Mouse (Mus musculus) ES-Bruce4 (cell line): ENCODE data around the gene Pear1. TPM values are rescaled to one million over a fixed set of nuclear protein-coding genes. Genes with fewer than 3 reads are reported as not detected.

Experiments
- H3K27ac ChIP-seq: 2 replicates; pipeline ENCODE4 v1.5.1; 2012; ENCODE audit warnings: low read length, inconsistent platforms; ENCODE audit not compliant: insufficient read depth
- H3K27me3 ChIP-seq: 2 replicates; pipeline ENCODE4 v1.6.1; 2012; ENCODE audit warnings: mild to moderate bottlenecking, low read length, inconsistent platforms; ENCODE audit not compliant: control insufficient read depth, poor library complexity, insufficient read depth, severe bottlenecking
- H3K36me3 ChIP-seq: 2 replicates; pipeline ENCODE4 v1.6.1; 2012; ENCODE audit warnings: inconsistent platforms, mild to moderate bottlenecking, low read length, moderate library complexity; ENCODE audit not compliant: control insufficient read depth, poor library complexity, insufficient read depth, severe bottlenecking
- H3K4me1 ChIP-seq: one replicate; pipeline ENCODE4 v1.8.1; 2011; ENCODE audit warnings: low read length; ENCODE audit not compliant: control insufficient read depth, insufficient read depth
- H3K4me3 ChIP-seq: 2 replicates; pipeline ENCODE4 v1.5.1; 2011; ENCODE audit warnings: low read depth, mild to moderate bottlenecking, low read length
- H3K9ac ChIP-seq: 2 replicates; pipeline ENCODE4 v1.6.1; 2012; ENCODE audit warnings: low read depth, mild to moderate bottlenecking, inconsistent platforms; ENCODE audit not compliant: poor library complexity, severe bottlenecking
- H3K9me3 ChIP-seq: replicated peaks from 2 replicates; pipeline ENCODE4 v1.6.1; 2012; ENCODE audit warnings: mild to moderate bottlenecking, low read length, inconsistent platforms; ENCODE audit not compliant: control insufficient read depth, poor library complexity, insufficient read depth, severe bottlenecking
- CTCF ChIP-seq: IDR thresholded peaks from one replicate; pipeline ENCODE4 v1.8.1; 2011; ENCODE audit warnings: low read depth, low read length
- EP300 ChIP-seq: IDR thresholded peaks from 2 replicates; pipeline ENCODE4 v1.6.1; 2011; ENCODE audit warnings: low read depth, low read length; ENCODE audit not compliant: insufficient read depth
- POLR2A ChIP-seq: IDR thresholded peaks from one replicate; pipeline ENCODE4 v1.8.1; 2011; ENCODE audit warnings: low read length; ENCODE audit not compliant: insufficient read depth
- polyA plus RNA-seq: library from polyadenylated mRNA; stranded (reverse); fragments of >200 nt; gene quantifications from 2 replicates; pipeline ENCODE4 v1.2.4, GENCODE M21; 2011; ENCODE audit warnings: low read depth; ENCODE audit not compliant: missing spikeins, insufficient read depth, insufficient read length

Pear1 gene
- polyA plus RNA-seq, 1 experiment: 1.9 TPM

GRCm38 (mm10) chr3:87742735-87743134, 81.4 kb downstream of the Pear1 start:
- TF ChIP-seq CTCF (no peak), EP300 (no peak), POLR2A (no peak)
- H3K9ac ChIP-seq: no peak overlapping the region
- H3K36me3 ChIP-seq: no peaks in the 10 kb centered on the region
- no peaks in the 10 kb centered on the region for H3K27me3 ChIP-seq
- H3K27ac ChIP-seq: no peak overlapping the region
- no peaks in the 10 kb centered on the region for H3K9me3 ChIP-seq
- peak overlapping the region; percentile 25; the same call in 1 of the 2 replicates for H3K4me3 ChIP-seq
- H3K4me1 ChIP-seq: no peaks in the 10 kb centered on the region

DNA sequence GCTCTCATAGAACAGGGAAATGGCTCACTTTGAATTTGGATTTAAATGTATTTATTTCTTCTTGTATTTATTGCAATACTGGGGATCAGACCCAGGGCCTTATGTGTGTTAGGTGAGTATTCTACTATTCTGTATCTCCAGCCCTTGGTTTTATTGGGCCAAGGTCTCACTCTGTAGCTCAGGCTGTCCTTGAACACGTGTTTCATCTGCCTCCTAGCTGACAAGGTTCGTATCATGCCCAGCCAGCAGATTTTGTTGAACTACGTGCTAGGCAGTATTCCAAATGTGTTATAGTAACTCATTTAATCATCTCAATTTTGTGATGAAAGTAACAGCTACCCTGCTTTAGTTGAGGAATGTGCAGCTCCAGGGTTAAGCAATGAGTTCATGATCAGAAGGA, 82.1 kb downstream of the Pear1 start:
- Histone ChIP-seq H3K36me3 (no peaks in the 10 kb centered on the region), H3K27me3 (no peaks in the 10 kb centered on the region), H3K4me1 (no peaks in the 10 kb centered on the region), H3K9ac (no peak overlapping the region), H3K27ac (no peak overlapping the region), H3K4me3 (no peak overlapping the region), H3K9me3 (no peaks in the 10 kb centered on the region)
- TF ChIP-seq CTCF (no peak), EP300 (no peak), POLR2A (no peak)

DNA sequence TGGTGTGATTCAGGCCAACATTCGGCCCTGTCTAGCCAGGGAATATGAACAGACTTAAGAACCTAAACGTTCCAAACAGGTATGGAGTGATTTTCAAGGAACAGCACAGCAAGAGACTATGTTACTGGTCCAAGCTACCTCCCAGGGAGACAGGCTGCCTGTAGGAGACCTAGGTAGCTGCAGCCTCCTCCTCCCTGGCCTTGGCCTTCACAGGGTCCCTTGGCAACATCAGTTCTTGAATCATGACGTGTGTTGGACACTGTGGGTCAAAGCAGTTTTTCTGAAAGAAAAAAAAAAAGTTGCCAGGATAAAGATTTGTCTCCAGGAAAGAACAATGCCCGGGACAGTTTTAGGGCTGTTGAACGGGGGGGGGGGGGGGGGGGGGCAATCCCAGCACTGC, 85.2 kb downstream of the Pear1 start:
- Histone ChIP-seq H3K9ac (no peak overlapping the region), H3K27me3 (no peaks in the 10 kb centered on the region), H3K9me3 (no peaks in the 10 kb centered on the region), H3K4me1 (no peaks in the 10 kb centered on the region), H3K36me3 (no peaks in the 10 kb centered on the region), H3K27ac (no peak overlapping the region), H3K4me3 (no peak overlapping the region)
- TF ChIP-seq CTCF (no peak), POLR2A (no peak), EP300 (no peak)

DNA sequence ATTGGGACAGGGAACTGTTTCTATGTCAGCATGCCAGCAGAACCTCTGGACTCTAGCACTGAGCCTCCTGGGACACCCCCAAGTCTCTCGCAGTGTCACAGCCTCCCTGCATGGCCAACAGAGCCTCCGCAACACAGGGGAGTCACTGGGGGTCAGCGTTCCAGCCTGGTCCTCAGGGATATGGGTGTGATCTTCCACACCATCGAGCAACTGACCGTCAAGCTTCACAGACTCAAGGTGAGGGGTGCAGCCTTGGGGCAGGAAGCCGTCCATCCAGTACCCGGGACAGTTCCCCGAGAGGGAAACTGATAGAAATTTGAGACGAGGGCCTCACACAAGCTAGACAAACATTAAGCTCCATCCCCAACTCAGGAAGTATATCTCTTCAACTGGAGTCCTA, 88.8 kb downstream of the Pear1 start:
- Histone ChIP-seq H3K9me3 (no peaks in the 10 kb centered on the region), H3K4me1 (no peaks in the 10 kb centered on the region), H3K36me3 (no peaks in the 10 kb centered on the region), H3K9ac (no peak overlapping the region), H3K27ac (no peak overlapping the region), H3K27me3 (no peaks in the 10 kb centered on the region), H3K4me3 (no peak overlapping the region)
- no peak for TF ChIP-seq POLR2A
- TF ChIP-seq CTCF: no peak

- Histone ChIP-seq H3K36me3 (no peaks in the 10 kb centered on the region), H3K4me3 (no peak overlapping the region), H3K9ac (no peak overlapping the region), H3K4me1 (no peaks in the 10 kb centered on the region), H3K27me3 (no peaks in the 10 kb centered on the region), H3K9me3 (no peaks in the 10 kb centered on the region), H3K27ac (no peak overlapping the region)
- TF ChIP-seq POLR2A (no peak), EP300 (no peak), CTCF (no peak)
Observed at GRCm38 (mm10) chr3:87733984-87734761, 89.9 kb downstream of the Pear1 start.

DNA sequence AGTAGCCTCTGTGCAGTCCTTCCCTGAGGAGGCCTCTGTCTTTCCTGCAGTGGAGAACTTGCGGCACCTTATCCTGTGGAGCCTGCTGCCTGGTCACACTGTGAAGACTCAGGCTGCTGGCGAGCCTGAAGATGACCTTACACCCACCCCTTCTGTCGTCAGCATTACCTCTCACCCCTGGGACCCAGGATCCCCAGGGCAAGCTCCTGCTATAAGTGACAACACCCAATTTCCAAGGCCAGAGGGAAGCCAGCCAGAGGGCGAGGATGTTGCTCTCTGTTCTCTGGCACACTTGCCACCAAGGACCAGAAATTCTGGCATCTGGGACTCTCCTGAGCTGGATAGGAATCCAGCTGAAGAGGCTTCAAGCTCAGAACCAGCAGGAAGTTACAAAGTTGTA, 91.0 kb downstream of the Pear1 start:
- Histone ChIP-seq H3K36me3 (no peaks in the 10 kb centered on the region), H3K27me3 (no peaks in the 10 kb centered on the region), H3K4me3 (no peak overlapping the region), H3K9me3 (no peaks in the 10 kb centered on the region), H3K9ac (no peak overlapping the region), H3K4me1 (no peaks in the 10 kb centered on the region), H3K27ac (no peak overlapping the region)
- no peak for TF ChIP-seq EP300
- no peak for TF ChIP-seq CTCF
- TF ChIP-seq POLR2A: no peak
